Mouse (Mus musculus) hindbrain, embryonic 16.5 days (tissue): ENCODE results near the gene Yap1. TPM values are rescaled to one million over a fixed set of nuclear protein-coding genes. Genes with fewer than 3 reads are reported as not detected.

Experiments
- ATAC-seq: fragments of 200-750 bp; cut with Nextera tagmentation; 2 replicates; pipeline ENCODE4 v1.8.0; 2017; ENCODE audit warnings: moderate TSS enrichment, moderate library complexity
- H3K27ac ChIP-seq: fragments of 300-500 bp; sonication (generic); 2 replicates; pipeline ENCODE4 v1.5.1; 2014; ENCODE audit warnings: low read depth, mild to moderate bottlenecking, control low read depth, low read length, moderate library complexity
- H3K27me3 ChIP-seq: fragments of 300-500 bp; sonication (generic); replicated peaks from 2 replicates; pipeline ENCODE4 v1.6.1; 2014; ENCODE audit warnings: low read length; ENCODE audit not compliant: control insufficient read depth, insufficient read depth
- H3K36me3 ChIP-seq: fragments of 300-500 bp; sonication (generic); 2 replicates; pipeline ENCODE4 v1.6.1; 2014; ENCODE audit warnings: mild to moderate bottlenecking, low read length, moderate library complexity, mixed read lengths; ENCODE audit not compliant: control insufficient read depth, insufficient read depth
- H3K4me1 ChIP-seq: fragments of 300-500 bp; sonication (generic); 2 replicates; pipeline ENCODE4 v1.6.1; 2014; ENCODE audit warnings: low read depth, low read length; ENCODE audit not compliant: control insufficient read depth, insufficient read depth
- H3K4me2 ChIP-seq: fragments of 300-500 bp; sonication (generic); 2 replicates; pipeline ENCODE4 v1.6.1; 2014; ENCODE audit warnings: mild to moderate bottlenecking, low read length, control low read depth, moderate library complexity
- H3K4me3 ChIP-seq: fragments of 300-500 bp; sonication (generic); 2 replicates; pipeline ENCODE4 v1.5.1; 2014; ENCODE audit warnings: mild to moderate bottlenecking, low read length, control low read depth, moderate library complexity
- H3K9ac ChIP-seq: fragments of 300-500 bp; sonication (generic); 2 replicates; pipeline ENCODE4 v1.6.1; 2014; ENCODE audit warnings: low read depth, mild to moderate bottlenecking, control low read depth, low read length, moderate library complexity
- H3K9me3 ChIP-seq: fragments of 300-500 bp; sonication (generic); 2 replicates; pipeline ENCODE4 v1.6.1; 2014; ENCODE audit warnings: mild to moderate bottlenecking, low read length, moderate library complexity; ENCODE audit not compliant: control insufficient read depth
- WGBS: fragments of 180-500 bp; shearing (Covaris S2); extraction: QIAGEN DNeasy Blood & Tissue Kit; methylation state at CpG from one replicate; pipeline ENCODE4 v1.1.7; 2014; 5-methylcytosine and 5-hydroxymethylcytosine counted together
- polyA plus RNA-seq: library from polyadenylated mRNA; unstranded; fragments of >200 nt; fragmentation: Nextera tagmentation; extraction: Ambion mirVana; gene quantifications from 2 replicates; pipeline ENCODE4 v1.2.1, GENCODE M21; 2015

Yap1 gene
- polyA plus RNA-seq: 6.7 and 9.8 TPM in 2 replicates

GRCm38 (mm10) chr9:8004370-8004991, at the start of gene Yap1:
Yap1 (minus strand) TSS chr9:8004596.
- under 1% methylated on average over 73 of the region's 79 CpGs for WGBS
- peak; percentile 85 for ATAC-seq

DNA sequence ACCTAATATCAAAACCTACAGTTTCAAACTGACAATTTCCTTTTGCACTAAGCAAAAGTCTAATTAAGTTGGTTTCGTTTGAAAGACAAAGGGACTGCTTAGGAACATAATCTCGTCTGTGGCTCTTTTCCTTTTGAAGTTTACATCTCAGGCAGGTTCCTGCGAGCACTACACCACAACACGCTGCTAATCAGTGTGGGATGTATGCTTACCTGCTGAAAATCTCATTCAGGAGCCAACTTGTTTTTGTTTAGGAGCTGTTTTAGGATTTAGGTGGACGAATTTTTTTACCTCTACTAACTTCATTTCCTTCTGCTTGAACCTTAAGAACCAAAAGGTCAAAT, 38.6 kb upstream of the Yap1 start:
- H3K9ac ChIP-seq: peak overlapping the region; percentile 41; the same call in 1 of the 2 replicates
- peak; percentile 74 for ATAC-seq
- peaks cover 10% of the 10 kb centered on the region for H3K4me1 ChIP-seq
- H3K27ac ChIP-seq: peak overlapping the region; percentile 92
- H3K4me2 ChIP-seq: peak overlapping the region; percentile 79
- no peaks in the 10 kb centered on the region for H3K27me3 ChIP-seq
- H3K9me3 ChIP-seq: no peaks in the 10 kb centered on the region
- WGBS: 21% methylated on average over 5 of the region's 5 CpGs
- H3K4me3 ChIP-seq: peak overlapping the region; percentile 78
- no peaks in the 10 kb centered on the region for H3K36me3 ChIP-seq

More at GRCm38 (mm10) chr9:8004370-8004991, at the start of gene Yap1:
- Histone ChIP-seq H3K27me3 (no peaks in the 10 kb centered on the region), H3K4me3 (peak within 1 kb of the TSS; percentile 72), H3K4me2 (peak within 1 kb of the TSS; percentile 84), H3K9ac (peak within 1 kb of the TSS; percentile 71), H3K36me3 (no peaks in the 10 kb centered on the region), H3K9me3 (no peaks in the 10 kb centered on the region), H3K4me1 (peaks cover 6% of the 10 kb centered on the region), H3K27ac (peak within 1 kb of the TSS; percentile 87)

GRCm38 (mm10) chr9:8042338-8043043, 38.1 kb upstream of the Yap1 start, which contains the start of gene Cfap300:
Cfap300 (minus strand) TSS chr9:8042823.
- Histone ChIP-seq H3K27me3 (no peaks in the 10 kb centered on the region), H3K4me3 (peak within 1 kb of the TSS; percentile 78), H3K36me3 (no peaks in the 10 kb centered on the region), H3K4me2 (peak within 1 kb of the TSS; percentile 79), H3K27ac (peak within 1 kb of the TSS; percentile 92), H3K9ac (peak within 1 kb of the TSS; percentile 87), H3K9me3 (no peaks in the 10 kb centered on the region), H3K4me1 (peaks cover 10% of the 10 kb centered on the region)
- WGBS: under 1% methylated on average over 39 of the region's 39 CpGs
- ATAC-seq: peak; percentile 99

DNA sequence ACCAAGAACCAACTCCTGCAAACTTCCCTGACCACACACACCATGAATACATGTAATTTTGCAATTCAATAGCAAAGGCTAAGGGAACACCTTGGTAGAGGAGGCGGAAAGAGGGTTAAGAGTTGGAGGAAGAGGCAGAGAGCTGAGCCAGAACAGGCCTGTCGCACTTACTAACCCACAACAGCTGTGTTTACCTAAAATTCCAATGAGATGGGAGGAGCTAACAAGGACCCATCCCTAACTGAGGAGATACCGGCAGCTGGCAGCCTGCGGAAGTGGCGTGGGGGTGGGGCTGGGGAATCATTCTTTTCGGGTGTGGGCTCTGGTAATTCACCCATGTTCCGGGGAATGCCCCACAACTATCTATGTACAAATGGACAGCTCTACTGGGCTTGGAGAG, 31.1 kb upstream of the Yap1 start:
- H3K4me3 ChIP-seq: no peak overlapping the region
- no peak overlapping the region for H3K4me2 ChIP-seq
- no peak overlapping the region for H3K9ac ChIP-seq
- H3K9me3 ChIP-seq: no peaks in the 10 kb centered on the region
- ATAC-seq: no peak
- no peaks in the 10 kb centered on the region for H3K4me1 ChIP-seq
- H3K27ac ChIP-seq: no peak overlapping the region
- H3K27me3 ChIP-seq: no peaks in the 10 kb centered on the region
- WGBS: 41% methylated on average over 7 of the region's 7 CpGs
- H3K36me3 ChIP-seq: no peaks in the 10 kb centered on the region

GRCm38 (mm10) chr9:8035091-8035490, 30.7 kb upstream of the Yap1 start:
- Histone ChIP-seq H3K36me3 (no peaks in the 10 kb centered on the region), H3K27me3 (no peaks in the 10 kb centered on the region), H3K4me1 (no peaks in the 10 kb centered on the region), H3K4me2 (no peak overlapping the region), H3K4me3 (no peak overlapping the region), H3K27ac (no peak overlapping the region), H3K9me3 (no peaks in the 10 kb centered on the region), H3K9ac (no peak overlapping the region)
- ATAC-seq: no peak
- WGBS: 59% methylated on average over 4 of the region's 4 CpGs

GRCm38 (mm10) chr9:8034143-8034542, 29.7 kb upstream of the Yap1 start:
- Histone ChIP-seq H3K4me1 (no peaks in the 10 kb centered on the region), H3K4me3 (no peak overlapping the region), H3K36me3 (no peaks in the 10 kb centered on the region), H3K27ac (no peak overlapping the region), H3K4me2 (no peak overlapping the region), H3K9ac (no peak overlapping the region), H3K27me3 (no peaks in the 10 kb centered on the region), H3K9me3 (no peaks in the 10 kb centered on the region)
- 94% methylated on average over 1 of the region's 1 CpGs for WGBS
- ATAC-seq: no peak

DNA sequence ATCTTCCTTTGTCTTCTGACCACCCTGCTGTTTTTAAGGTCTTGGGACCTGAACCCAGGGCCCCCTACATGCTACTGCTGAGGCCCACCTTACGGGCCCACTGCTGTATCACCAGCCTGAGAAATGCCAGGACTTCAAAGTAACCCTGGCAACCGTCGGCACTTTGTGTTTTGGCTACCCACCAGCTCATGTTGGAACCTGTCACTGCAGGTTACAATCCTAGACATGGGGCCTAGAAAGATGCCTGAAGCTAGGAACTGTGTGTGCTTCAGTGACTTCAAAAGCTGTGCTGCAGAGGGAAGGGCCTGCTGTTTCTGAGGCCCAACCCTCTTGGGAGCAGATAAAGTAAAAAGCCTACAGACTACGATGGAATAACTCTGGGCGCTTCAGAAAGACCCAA, 28.5 kb upstream of the Yap1 start:
- H3K36me3 ChIP-seq: no peaks in the 10 kb centered on the region
- no peak overlapping the region for H3K27ac ChIP-seq
- peak; percentile 50; the same call in 1 of the 2 replicates for ATAC-seq
- no peak overlapping the region for H3K4me3 ChIP-seq
- WGBS: 65% methylated on average over 5 of the region's 5 CpGs
- no peak overlapping the region for H3K9ac ChIP-seq
- no peaks in the 10 kb centered on the region for H3K9me3 ChIP-seq
- H3K4me1 ChIP-seq: no peaks in the 10 kb centered on the region
- H3K27me3 ChIP-seq: no peaks in the 10 kb centered on the region
- no peak overlapping the region for H3K4me2 ChIP-seq

DNA sequence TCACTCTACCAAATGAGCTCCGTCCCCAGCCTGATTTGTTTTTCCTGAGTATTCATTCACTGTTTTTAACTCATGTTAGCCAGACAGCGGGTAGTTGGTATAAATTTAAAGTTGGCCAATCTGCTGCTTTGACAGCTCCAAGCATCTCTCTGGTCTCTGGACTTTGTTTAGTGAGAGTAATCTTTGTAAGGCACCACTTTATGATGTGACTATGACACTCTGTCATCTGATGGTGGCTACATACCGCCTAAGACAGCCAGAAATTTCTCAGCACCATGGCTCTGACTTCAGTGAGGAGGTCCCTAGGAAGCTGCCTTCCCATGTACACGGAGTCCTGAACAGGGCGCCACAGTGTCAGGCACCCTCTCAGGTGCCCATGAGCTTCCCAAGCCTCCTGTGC, 14.2 kb upstream of the Yap1 start:
- Histone ChIP-seq H3K4me3 (no peak overlapping the region), H3K27ac (no peak overlapping the region), H3K27me3 (no peaks in the 10 kb centered on the region), H3K9ac (no peak overlapping the region), H3K9me3 (no peaks in the 10 kb centered on the region), H3K4me2 (no peak overlapping the region), H3K36me3 (no peaks in the 10 kb centered on the region; the same call in 1 of the 2 replicates), H3K4me1 (no peaks in the 10 kb centered on the region)
- no peak for ATAC-seq
- WGBS: 89% methylated on average over 5 of the region's 5 CpGs

DNA sequence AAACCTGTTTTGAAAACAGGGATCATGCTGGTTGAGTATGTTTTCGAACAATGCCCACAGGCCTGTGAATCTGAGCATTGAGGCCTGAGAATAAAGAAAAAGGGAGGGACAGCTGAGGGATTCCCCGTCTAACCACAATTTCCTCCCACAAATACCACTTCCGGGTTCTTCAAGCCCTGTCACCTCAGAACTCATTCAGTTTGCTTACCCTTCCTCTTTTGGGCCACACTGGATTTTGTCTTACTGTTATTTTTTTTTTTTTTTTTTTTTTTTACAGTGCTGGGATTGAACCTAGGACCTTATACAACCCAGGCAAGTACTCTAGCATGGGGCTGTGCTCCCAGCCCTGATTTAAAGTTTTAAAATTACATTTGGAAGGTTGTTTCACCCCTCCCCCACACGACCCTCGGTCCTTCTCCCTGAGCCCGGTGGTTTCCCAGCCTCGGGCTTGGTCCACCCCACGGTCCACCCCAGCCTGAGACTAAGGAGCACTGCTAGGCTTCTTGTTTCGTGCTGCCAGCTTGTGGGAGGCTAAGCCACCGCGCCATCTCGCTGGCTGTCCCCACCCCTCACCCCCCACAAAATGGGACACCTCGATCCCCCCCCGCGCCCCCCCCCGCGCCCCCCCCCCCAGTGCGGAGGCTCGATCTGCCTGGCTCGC, 13.0 kb upstream of the Yap1 start:
- 57% methylated on average over 16 of the region's 20 CpGs for WGBS
- no peaks in the 10 kb centered on the region for H3K4me1 ChIP-seq
- no peak overlapping the region for H3K9ac ChIP-seq
- no peak overlapping the region for H3K27ac ChIP-seq
- no peak overlapping the region for H3K4me3 ChIP-seq
- H3K27me3 ChIP-seq: no peaks in the 10 kb centered on the region
- H3K4me2 ChIP-seq: no peak overlapping the region
- H3K9me3 ChIP-seq: no peaks in the 10 kb centered on the region
- ATAC-seq: 0 out of 2 replicates have a peak, but pooled peaks have one; percentile 48
- no peaks in the 10 kb centered on the region; the same call in 1 of the 2 replicates for H3K36me3 ChIP-seq
